Mouse (Mus musculus) limb, embryonic 15.5 days (tissue): ENCODE results near the gene Ntn4. TPM values are rescaled to one million over a fixed set of nuclear protein-coding genes. Genes with fewer than 3 reads are reported as not detected.

Experiments used
- ATAC-seq: fragments of 200-750 bp; cut with Nextera tagmentation; 2 replicates; pipeline ENCODE4 v1.8.0; 2017; ENCODE audit warnings: low read depth, moderate TSS enrichment; ENCODE audit not compliant: insufficient number of reproducible peaks, low FRiP score, low TSS enrichment
- H3K27ac ChIP-seq: fragments of 300-500 bp; sonication (generic); 2 replicates; pipeline ENCODE4 v1.5.1; 2015; ENCODE audit warnings: moderate library complexity, mild to moderate bottlenecking, inconsistent platforms
- H3K27me3 ChIP-seq: fragments of 300-500 bp; sonication (generic); 2 replicates; pipeline ENCODE4 v1.6.1; 2015; ENCODE audit warnings: inconsistent platforms
- H3K36me3 ChIP-seq: fragments of 300-500 bp; sonication (generic); 2 replicates; pipeline ENCODE4 v1.6.1; 2015; ENCODE audit warnings: inconsistent platforms
- H3K4me1 ChIP-seq: fragments of 300-500 bp; sonication (generic); 2 replicates; pipeline ENCODE4 v1.6.1; 2015; ENCODE audit warnings: inconsistent platforms
- H3K4me2 ChIP-seq: fragments of 300-500 bp; sonication (generic); 2 replicates; pipeline ENCODE4 v1.6.1; 2015; ENCODE audit warnings: mild to moderate bottlenecking, inconsistent platforms
- H3K4me3 ChIP-seq: fragments of 300-500 bp; sonication (generic); 2 replicates; pipeline ENCODE4 v1.5.1; 2015; ENCODE audit warnings: mild to moderate bottlenecking, inconsistent platforms
- H3K9ac ChIP-seq: fragments of 300-500 bp; sonication (generic); 2 replicates; pipeline ENCODE4 v1.6.1; 2015; ENCODE audit warnings: inconsistent platforms
- H3K9me3 ChIP-seq: fragments of 300-500 bp; sonication (generic); 2 replicates; pipeline ENCODE4 v1.6.1; 2016; ENCODE audit warnings: inconsistent platforms
- WGBS: fragments of 180-500 bp; shearing (Covaris S2); methylation state at CpG from one replicate; pipeline ENCODE4 v1.1.7; 2015; 5-methylcytosine and 5-hydroxymethylcytosine counted together
- polyA plus RNA-seq: library from polyadenylated mRNA; unstranded; fragments of >200 nt; fragmentation: Nextera tagmentation; extraction: Ambion mirVana; gene quantifications from 2 replicates; pipeline ENCODE4 v1.2.1, GENCODE M21; 2015

Gene Ntn4
- polyA plus RNA-seq, 1 experiment from 2014 or later: 1.2 TPM

GRCm38 (mm10) chr10:93708515-93708914, 68.0 kb downstream of the Ntn4 start:
- Histone ChIP-seq H3K27me3 (no peaks in the 10 kb centered on the region), H3K9ac (no peak overlapping the region), H3K4me2 (no peak overlapping the region), H3K27ac (no peak overlapping the region), H3K36me3 (peaks cover 13% of the 10 kb centered on the region), H3K4me1 (no peaks in the 10 kb centered on the region), H3K4me3 (no peak overlapping the region), H3K9me3 (no peaks in the 10 kb centered on the region)
- no peak for ATAC-seq
- 68% methylated on average over 5 of the region's 5 CpGs for WGBS

- peaks cover 13% of the 10 kb centered on the region for H3K36me3 ChIP-seq
- no peaks in the 10 kb centered on the region for H3K9me3 ChIP-seq
- H3K27me3 ChIP-seq: no peaks in the 10 kb centered on the region
- WGBS: 89% methylated on average over 8 of the region's 8 CpGs
- no peak for ATAC-seq
- H3K27ac ChIP-seq: no peak overlapping the region
- no peak overlapping the region for H3K4me3 ChIP-seq
- no peak overlapping the region for H3K9ac ChIP-seq
- H3K4me1 ChIP-seq: no peaks in the 10 kb centered on the region
- H3K4me2 ChIP-seq: no peak overlapping the region
These were observed 69.1 kb downstream of the Ntn4 start for GRCm38 (mm10) chr10:93709536-93709935.

- Histone ChIP-seq H3K4me2 (no peak overlapping the region), H3K4me3 (no peak overlapping the region), H3K27me3 (no peaks in the 10 kb centered on the region), H3K4me1 (peaks cover 10% of the 10 kb centered on the region), H3K27ac (no peak overlapping the region), H3K36me3 (no peaks in the 10 kb centered on the region), H3K9me3 (no peaks in the 10 kb centered on the region), H3K9ac (no peak overlapping the region)
- WGBS: 80% methylated on average over 5 of the region's 5 CpGs
- no peak for ATAC-seq
These were observed 81.3 kb downstream of the Ntn4 start for GRCm38 (mm10) chr10:93721625-93722337.

GRCm38 (mm10) chr10:93723942-93724542, 83.6 kb downstream of the Ntn4 start:
- Histone ChIP-seq H3K4me1 (peaks cover 10% of the 10 kb centered on the region), H3K9ac (no peak overlapping the region), H3K4me3 (no peak overlapping the region), H3K36me3 (no peaks in the 10 kb centered on the region), H3K27ac (no peak overlapping the region), H3K4me2 (peak overlapping the region; percentile 12; the same call in 1 of the 2 replicates), H3K27me3 (no peaks in the 10 kb centered on the region), H3K9me3 (no peaks in the 10 kb centered on the region)
- no peak for ATAC-seq
- 12% methylated on average over 11 of the region's 11 CpGs for whole genome bisulfite sequencing

GRCm38 (mm10) chr10:93728131-93728530, 87.7 kb downstream of the Ntn4 start:
- no peak overlapping the region for H3K27ac ChIP-seq
- H3K4me1 ChIP-seq: peaks cover 7% of the 10 kb centered on the region
- no peak overlapping the region for H3K9ac ChIP-seq
- H3K9me3 ChIP-seq: no peaks in the 10 kb centered on the region
- WGBS: 53% methylated on average over 5 of the region's 5 CpGs
- no peak for ATAC-seq
- no peaks in the 10 kb centered on the region for H3K36me3 ChIP-seq
- H3K27me3 ChIP-seq: no peaks in the 10 kb centered on the region
- H3K4me3 ChIP-seq: no peak overlapping the region
- H3K4me2 ChIP-seq: no peak overlapping the region

GRCm38 (mm10) chr10:93730514-93730913, 90.0 kb downstream of the Ntn4 start:
- Histone ChIP-seq H3K36me3 (no peaks in the 10 kb centered on the region), H3K27ac (no peak overlapping the region), H3K4me2 (no peak overlapping the region), H3K9ac (no peak overlapping the region), H3K27me3 (no peaks in the 10 kb centered on the region), H3K9me3 (no peaks in the 10 kb centered on the region), H3K4me3 (no peak overlapping the region), H3K4me1 (no peaks in the 10 kb centered on the region)
- WGBS: 78% methylated on average over 6 of the region's 6 CpGs
- ATAC-seq: no peak

GRCm38 (mm10) chr10:93731248-93731691, 90.8 kb downstream of the Ntn4 start:
- H3K9me3 ChIP-seq: no peaks in the 10 kb centered on the region
- H3K4me2 ChIP-seq: no peak overlapping the region
- no peak overlapping the region for H3K9ac ChIP-seq
- no peak overlapping the region for H3K27ac ChIP-seq
- 0 out of 2 replicates have a peak, but pooled peaks cover 1% of the 10 kb centered on the region for H3K4me1 ChIP-seq
- ATAC-seq: no peak
- no peaks in the 10 kb centered on the region for H3K36me3 ChIP-seq
- no peaks in the 10 kb centered on the region for H3K27me3 ChIP-seq
- H3K4me3 ChIP-seq: no peak overlapping the region
- WGBS: 79% methylated on average over 9 of the region's 9 CpGs

DNA sequence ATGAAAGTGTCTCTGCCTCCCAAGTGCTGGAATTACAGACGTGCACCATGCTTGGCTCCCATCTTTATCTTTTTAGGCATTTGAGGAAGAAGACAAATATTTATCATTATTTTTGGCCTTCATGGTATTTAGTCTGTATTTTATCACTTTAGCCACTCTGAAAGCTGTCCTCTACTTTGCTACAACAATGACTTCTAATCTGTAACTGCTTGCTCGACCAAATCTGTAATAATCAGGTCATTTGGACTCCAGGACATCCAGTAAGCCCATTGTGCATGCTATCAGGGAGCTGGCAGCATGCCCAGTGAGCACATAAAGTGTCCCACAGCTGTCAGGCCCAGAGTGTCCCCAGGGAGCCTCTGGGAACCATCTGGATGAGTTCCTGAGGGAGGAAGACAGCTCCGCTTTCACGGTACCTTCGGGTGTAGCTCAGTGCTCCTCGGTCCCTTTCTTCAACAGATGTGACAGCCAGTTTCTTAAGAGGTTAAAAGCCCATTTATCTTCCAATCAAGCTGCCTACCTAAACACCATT, 95.7 kb downstream of the Ntn4 start:
- Histone ChIP-seq H3K4me2 (no peak overlapping the region), H3K36me3 (no peaks in the 10 kb centered on the region), H3K4me1 (0 out of 2 replicates have a peak, but pooled peaks cover 2% of the 10 kb centered on the region), H3K4me3 (no peak overlapping the region), H3K27me3 (no peaks in the 10 kb centered on the region), H3K9ac (no peak overlapping the region), H3K27ac (no peak overlapping the region), H3K9me3 (no peaks in the 10 kb centered on the region)
- ATAC-seq: no peak
- WGBS: 50% methylated on average over 6 of the region's 6 CpGs

GRCm38 (mm10) chr10:93737080-93737479, 96.6 kb downstream of the Ntn4 start:
- 67% methylated on average over 5 of the region's 5 CpGs for WGBS
- H3K9me3 ChIP-seq: no peaks in the 10 kb centered on the region
- no peaks in the 10 kb centered on the region for H3K36me3 ChIP-seq
- no peak overlapping the region for H3K9ac ChIP-seq
- no peak for ATAC-seq
- H3K4me2 ChIP-seq: no peak overlapping the region
- no peak overlapping the region for H3K4me3 ChIP-seq
- 0 out of 2 replicates have a peak, but pooled peaks cover 2% of the 10 kb centered on the region for H3K4me1 ChIP-seq
- H3K27me3 ChIP-seq: no peaks in the 10 kb centered on the region
- H3K27ac ChIP-seq: no peak overlapping the region

- no peak overlapping the region for H3K9ac ChIP-seq
- no peaks in the 10 kb centered on the region for H3K27me3 ChIP-seq
- WGBS: 48% methylated on average over 14 of the region's 14 CpGs
- peak overlapping the region; percentile 28; the same call in 1 of the 2 replicates for H3K27ac ChIP-seq
- no peaks in the 10 kb centered on the region for H3K4me1 ChIP-seq
- no peaks in the 10 kb centered on the region for H3K36me3 ChIP-seq
- no peak overlapping the region for H3K4me3 ChIP-seq
- H3K4me2 ChIP-seq: no peak overlapping the region
- no peak for ATAC-seq
- no peaks in the 10 kb centered on the region for H3K9me3 ChIP-seq
These were observed 101.1 kb downstream of the Ntn4 start for GRCm38 (mm10) chr10:93741446-93742096.

- Histone ChIP-seq H3K4me1 (no peaks in the 10 kb centered on the region), H3K36me3 (no peaks in the 10 kb centered on the region), H3K4me2 (no peak overlapping the region), H3K27ac (peak overlapping the region; percentile 28; the same call in 1 of the 2 replicates), H3K4me3 (no peak overlapping the region), H3K9me3 (no peaks in the 10 kb centered on the region), H3K27me3 (no peaks in the 10 kb centered on the region), H3K9ac (no peak overlapping the region)
- WGBS: 69% methylated on average over 3 of the region's 3 CpGs
- no peak for ATAC-seq
These were observed 101.6 kb downstream of the Ntn4 start for GRCm38 (mm10) chr10:93742097-93742446.

GRCm38 (mm10) chr10:93742598-93742997, 102.1 kb downstream of the Ntn4 start:
- H3K9ac ChIP-seq: no peak overlapping the region
- no peaks in the 10 kb centered on the region for H3K9me3 ChIP-seq
- H3K4me1 ChIP-seq: no peaks in the 10 kb centered on the region
- WGBS: 60% methylated on average over 6 of the region's 6 CpGs
- no peaks in the 10 kb centered on the region for H3K36me3 ChIP-seq
- no peak overlapping the region for H3K4me3 ChIP-seq
- no peak for ATAC-seq
- no peaks in the 10 kb centered on the region for H3K27me3 ChIP-seq
- no peak overlapping the region for H3K27ac ChIP-seq
- H3K4me2 ChIP-seq: no peak overlapping the region
